Mouse (Mus musculus) limb, embryonic 11.5 days (tissue): ENCODE results near the gene Thpo. TPM values are rescaled to one million over a fixed set of nuclear protein-coding genes. Genes with fewer than 3 reads are reported as not detected.

Source experiments
- ATAC-seq: fragments of 200-750 bp; cut with Nextera tagmentation; 2 replicates; pipeline ENCODE4 v1.8.0; 2017; ENCODE audit warnings: low read depth; ENCODE audit not compliant: insufficient number of reproducible peaks, low FRiP score, low TSS enrichment
- DNase-seq: peaks from one replicate; pipeline ENCODE4 v3.0.0-alpha.2; 2015; ENCODE audit warnings: low spot score
- H3K27ac ChIP-seq: fragments of 300-500 bp; sonication (generic); replicated peaks from 2 replicates; pipeline ENCODE4 v1.5.1; 2014; ENCODE audit warnings: low read depth, mild to moderate bottlenecking, low read length
- H3K27me3 ChIP-seq: fragments of 300-500 bp; sonication (generic); 2 replicates; pipeline ENCODE4 v1.6.1; 2014; ENCODE audit warnings: mild to moderate bottlenecking, low read length, mixed read lengths; ENCODE audit not compliant: control insufficient read depth, insufficient read depth
- H3K36me3 ChIP-seq: fragments of 300-500 bp; sonication (generic); 2 replicates; pipeline ENCODE4 v1.6.1; 2014; ENCODE audit warnings: mild to moderate bottlenecking, low read length, moderate library complexity, mixed read lengths; ENCODE audit not compliant: control insufficient read depth, insufficient read depth
- H3K4me1 ChIP-seq: fragments of 300-500 bp; sonication (generic); 2 replicates; pipeline ENCODE4 v1.6.1; 2014; ENCODE audit warnings: low read length, mixed read lengths; ENCODE audit not compliant: control insufficient read depth, insufficient read depth
- H3K4me2 ChIP-seq: fragments of 300-500 bp; sonication (generic); 2 replicates; pipeline ENCODE4 v1.6.1; 2014; ENCODE audit warnings: low read depth, mild to moderate bottlenecking, moderate library complexity; ENCODE audit not compliant: severe bottlenecking
- H3K4me3 ChIP-seq: fragments of 300-500 bp; sonication (generic); 2 replicates; pipeline ENCODE4 v1.5.1; 2014; ENCODE audit warnings: low read depth, low read length
- H3K9ac ChIP-seq: fragments of 300-500 bp; sonication (generic); 2 replicates; pipeline ENCODE4 v1.6.1; 2014; ENCODE audit warnings: mild to moderate bottlenecking, low read length
- H3K9me3 ChIP-seq: fragments of 300-500 bp; sonication (generic); 2 replicates; pipeline ENCODE4 v1.6.1; 2016; ENCODE audit warnings: low read length; ENCODE audit not compliant: control insufficient read depth
- WGBS: fragments of 180-500 bp; shearing (Covaris S2); extraction: QIAGEN DNeasy Blood & Tissue Kit; methylation state at CpG from one replicate; pipeline ENCODE4 v1.1.7; 2014; 5-methylcytosine and 5-hydroxymethylcytosine counted together
- polyA plus RNA-seq: library from polyadenylated mRNA; unstranded; fragments of >200 nt; fragmentation: Nextera tagmentation; extraction: Ambion mirVana; gene quantifications from 2 replicates; pipeline ENCODE4 v1.2.1, GENCODE M21; 2014

Gene Thpo
- 0.28 and 0.71 TPM in 2 replicates for polyA plus RNA-seq

- Histone ChIP-seq H3K4me2 (peak within 1 kb of the TSS; percentile 99), H3K4me3 (peak within 1 kb of the TSS; percentile 68), H3K27me3 (peaks cover 24% of the 10 kb centered on the region), H3K9ac (peak within 1 kb of the TSS; percentile 81; the same call in 1 of the 2 replicates), H3K27ac (no peak within 1 kb of the TSS), H3K4me1 (peaks cover 10% of the 10 kb centered on the region; the same call in 1 of the 2 replicates), H3K9me3 (no peaks in the 10 kb centered on the region), H3K36me3 (no peaks in the 10 kb centered on the region)
- no peak for ATAC-seq
- 1% methylated on average over 45 of the region's 45 CpGs for WGBS
- peak; percentile 47 for DNase-seq
These were observed at the start of gene Thpo for GRCm38 (mm10) chr16:20733731-20734730. Gene Thpo (minus strand): TSS chr16:20734511.

- no peak overlapping the region for H3K27ac ChIP-seq
- H3K36me3 ChIP-seq, result no peaks in the 10 kb centered on the region
- no peaks in the 10 kb centered on the region for H3K9me3 ChIP-seq
- ATAC-seq (no peak), DNase-seq (no peak)
- no peaks in the 10 kb centered on the region for H3K27me3 ChIP-seq
- no peak overlapping the region for H3K4me2 ChIP-seq
- WGBS, result 90% methylated on average over 2 of the region's 2 CpGs
- H3K4me3 ChIP-seq, result no peak overlapping the region
- no peaks in the 10 kb centered on the region for H3K4me1 ChIP-seq
- H3K9ac ChIP-seq, result no peak overlapping the region
These were observed 49.6 kb upstream of the Thpo start for GRCm38 (mm10) chr16:20783891-20784290.

- WGBS, result 73% methylated on average over 4 of the region's 4 CpGs
- H3K4me2 ChIP-seq, result no peak overlapping the region
- no peak for DNase-seq
These were observed 46.9 kb upstream of the Thpo start for GRCm38 (mm10) chr16:20781101-20781630.

GRCm38 (mm10) chr16:20779846-20780245, 45.5 kb upstream of the Thpo start:
- no peak overlapping the region for H3K9ac ChIP-seq
- H3K27ac ChIP-seq, result no peak overlapping the region
- DNase-seq (no peak), ATAC-seq (no peak)
- no peaks in the 10 kb centered on the region for H3K9me3 ChIP-seq
- H3K27me3 ChIP-seq, result no peaks in the 10 kb centered on the region
- no peak overlapping the region for H3K4me3 ChIP-seq
- WGBS, result 83% methylated on average over 3 of the region's 3 CpGs
- no peak overlapping the region for H3K4me2 ChIP-seq
- H3K4me1 ChIP-seq, result no peaks in the 10 kb centered on the region
- H3K36me3 ChIP-seq, result no peaks in the 10 kb centered on the region

More at GRCm38 (mm10) chr16:20781101-20781630, 46.9 kb upstream of the Thpo start:
- H3K9ac ChIP-seq, result no peak overlapping the region
- no peak overlapping the region for H3K4me3 ChIP-seq
- H3K27me3 ChIP-seq, result no peaks in the 10 kb centered on the region
- no peaks in the 10 kb centered on the region for H3K9me3 ChIP-seq
- no peaks in the 10 kb centered on the region for H3K4me1 ChIP-seq
- H3K36me3 ChIP-seq, result no peaks in the 10 kb centered on the region
- ATAC-seq, result no peak
- H3K27ac ChIP-seq, result no peak overlapping the region

- Histone ChIP-seq H3K4me2 (no peak overlapping the region), H3K4me1 (no peaks in the 10 kb centered on the region), H3K27ac (no peak overlapping the region), H3K9ac (no peak overlapping the region), H3K9me3 (no peaks in the 10 kb centered on the region), H3K4me3 (no peak overlapping the region), H3K27me3 (no peaks in the 10 kb centered on the region), H3K36me3 (no peaks in the 10 kb centered on the region)
- 79% methylated on average over 5 of the region's 5 CpGs for WGBS
- ATAC-seq, result no peak
- no peak for DNase-seq
These were observed 40.7 kb upstream of the Thpo start for GRCm38 (mm10) chr16:20775021-20775420.

- ATAC-seq (no peak), DNase-seq (peak; percentile 75)
- WGBS, result 51% methylated on average over 9 of the region's 9 CpGs
- Histone ChIP-seq H3K36me3 (no peaks in the 10 kb centered on the region), H3K9ac (no peak overlapping the region), H3K27ac (no peak overlapping the region), H3K4me1 (no peaks in the 10 kb centered on the region), H3K27me3 (no peaks in the 10 kb centered on the region), H3K4me2 (no peak overlapping the region), H3K9me3 (no peaks in the 10 kb centered on the region), H3K4me3 (no peak overlapping the region)
These were observed 30.9 kb upstream of the Thpo start for GRCm38 (mm10) chr16:20765244-20765643.

GRCm38 (mm10) chr16:20761681-20762080, 27.4 kb upstream of the Thpo start:
- Histone ChIP-seq H3K4me3 (no peak overlapping the region), H3K27me3 (no peaks in the 10 kb centered on the region), H3K27ac (no peak overlapping the region), H3K9ac (no peak overlapping the region), H3K4me2 (no peak overlapping the region), H3K9me3 (no peaks in the 10 kb centered on the region), H3K36me3 (no peaks in the 10 kb centered on the region), H3K4me1 (no peaks in the 10 kb centered on the region)
- no peak for ATAC-seq
- peak; percentile 60 for DNase-seq
- WGBS, result 11% methylated on average over 3 of the region's 3 CpGs

- Histone ChIP-seq H3K4me2 (no peak overlapping the region), H3K27ac (no peak overlapping the region), H3K4me1 (no peaks in the 10 kb centered on the region), H3K4me3 (no peak overlapping the region), H3K27me3 (no peaks in the 10 kb centered on the region), H3K9me3 (no peaks in the 10 kb centered on the region), H3K9ac (no peak overlapping the region), H3K36me3 (no peaks in the 10 kb centered on the region)
- ATAC-seq (no peak), DNase-seq (no peak)
- WGBS, result 75% methylated on average over 1 of the region's 1 CpGs
These were observed 23.1 kb upstream of the Thpo start for GRCm38 (mm10) chr16:20757385-20757784.
